Mouse (Mus musculus) thymus, postnatal 36 days (tissue): ENCODE results near the gene Lhfpl1.
"Not testable (repeated sequence)": the region's sequence is repeated elsewhere in the genome, so short reads cannot be mapped to it uniquely, and the experiment has no call there.

ENCODE experiments used
- DNase-seq, 2 experiments: peaks; one replicate each; pipeline ENCODE4 v3.0.0; 2022; ENCODE audit warnings: mixed read lengths in 2 of 2

Lhfpl1 gene

GRCm38 (mm10) chrX:145348377-145349203, at the start of gene Lhfpl1:
Gene Lhfpl1, minus strand, starts transcription at chrX:145349089.
- peak; percentile 9 to 19 for DNase-seq

- DNase-seq = no peak
Observed at GRCm38 (mm10) chrX:145371839-145372238, 22.9 kb upstream of the Lhfpl1 start.

- no peak for DNase-seq
Observed at GRCm38 (mm10) chrX:145362527-145362926, 13.6 kb upstream of the Lhfpl1 start.

- DNase-seq = no peak
Observed at GRCm38 (mm10) chrX:145342402-145342801, 6.5 kb downstream of the Lhfpl1 start.

GRCm38 (mm10) chrX:145336141-145336540, 12.7 kb downstream of the Lhfpl1 start:
- no peak for DNase-seq

- DNase-seq = no peak
Observed at GRCm38 (mm10) chrX:145308555-145308954, 40.3 kb downstream of the Lhfpl1 start.

GRCm38 (mm10) chrX:145307174-145307573, 41.7 kb downstream of the Lhfpl1 start:
- DNase-seq = no peak

GRCm38 (mm10) chrX:145300232-145300631, 48.7 kb downstream of the Lhfpl1 start:
- DNase-seq = not testable (repeated sequence)

GRCm38 (mm10) chrX:145272209-145272608, 76.7 kb downstream of the Lhfpl1 start:
- no peak for DNase-seq

- DNase-seq = no peak
Observed at GRCm38 (mm10) chrX:145271768-145272167, 77.1 kb downstream of the Lhfpl1 start.

GRCm38 (mm10) chrX:145261803-145262202, 87.1 kb downstream of the Lhfpl1 start:
- no peak for DNase-seq
